8 mouse cellular contexts compared by ENCODE assay signal in genomic region chr4:44557815-44558563, GRCm38 (mm10).
DNase-seq lines count a peak whose midpoint lies in the region; ATAC-seq and TF ChIP-seq lines count a peak whose summit lies in the region.

No protein-coding gene starts in this region.

- 2% methylated on average over 36 of the region's 36 CpGs for WGBS in heart, embryonic 10.5 days
- 12% methylated on average over 36 of the region's 36 CpGs for WGBS in bone marrow, adult 2 months
- WGBS in hindbrain, embryonic 13.5 days = 2% methylated on average over 32 of the region's 36 CpGs
- WGBS in midbrain, embryonic 10.5 days = 8% methylated on average over 36 of the region's 36 CpGs
- 3% methylated on average over 36 of the region's 36 CpGs for WGBS in stomach, embryonic 15.5 days

- DNase-seq in heart, embryonic 10.5 days (ENCODE audit: low spot score) = peak; percentile 86
- DNase-seq in heart, adult 11 months = no peak
- DNase-seq in left cerebral cortex, postnatal 10 days (ENCODE audit: extremely low spot score in 1 of 2, low spot score in 2 of 2) = peak; percentile 26 to 77
- peak; percentile 80 for DNase-seq in midbrain, embryonic 10.5 days (ENCODE audit: low spot score)

- peak overlapping the region; percentile 68 for H3K27ac ChIP-seq in heart, embryonic 10.5 days
- H3K27ac ChIP-seq in bone marrow, adult 2 months (ENCODE audit: control insufficient read depth, insufficient read depth, low read depth, low read length, poor library complexity) = no peak overlapping the region; the same call in 1 of the 2 replicates
- no peak overlapping the region for H3K27ac ChIP-seq in embryonic fibroblast, embryonic 13.5 days (ENCODE audit: insufficient read depth, low read length)
- H3K27ac ChIP-seq in hindbrain, embryonic 13.5 days = peak overlapping the region; percentile 93
- H3K27ac ChIP-seq in midbrain, embryonic 10.5 days (replicated peaks) = peak overlapping the region; percentile 81
- no peak overlapping the region for H3K27ac ChIP-seq in stomach, embryonic 15.5 days

- ATAC-seq in hindbrain, embryonic 13.5 days (ENCODE audit: low FRiP score) = peak; percentile 89
- ATAC-seq in stomach, embryonic 15.5 days (ENCODE audit: insufficient read depth, low FRiP score, low read depth) = no peak; the same call in 1 of the 2 replicates

- H3K4me2 ChIP-seq in hindbrain, embryonic 13.5 days = peak overlapping the region; percentile 71
- H3K4me2 ChIP-seq in stomach, embryonic 15.5 days = peak overlapping the region; percentile 74

- no peaks in the 10 kb centered on the region for H3K9me3 ChIP-seq in heart, embryonic 10.5 days
- no peaks in the 10 kb centered on the region for H3K9me3 ChIP-seq in hindbrain, embryonic 13.5 days
- H3K9me3 ChIP-seq in midbrain, embryonic 10.5 days (replicated peaks) = 0 out of 2 replicates have a peak, but pooled peaks cover 4% of the 10 kb centered on the region
- no peaks in the 10 kb centered on the region for H3K9me3 ChIP-seq in stomach, embryonic 15.5 days

- peak overlapping the region; percentile 68 for H3K4me3 ChIP-seq in heart, embryonic 10.5 days
- H3K4me3 ChIP-seq in bone marrow, adult 2 months (replicated peaks; ENCODE audit: control insufficient read depth, low read depth, low read length) = no peak overlapping the region
- peak overlapping the region; percentile 6; the same call in 1 of the 2 replicates for H3K4me3 ChIP-seq in embryonic fibroblast, embryonic 13.5 days (ENCODE audit: insufficient read depth, low read length)
- H3K4me3 ChIP-seq in hindbrain, embryonic 13.5 days = peak overlapping the region; percentile 34
- peak overlapping the region; percentile 56 for H3K4me3 ChIP-seq in midbrain, embryonic 10.5 days
- peak overlapping the region; percentile 34 for H3K4me3 ChIP-seq in stomach, embryonic 15.5 days (replicated peaks)

- TF ChIP-seq POLR2A in bone marrow, adult 2 months (IDR thresholded peaks at IDR 0.05; ENCODE audit: borderline replicate concordance, control insufficient read depth, low read depth, low read length) = no peak
- no peak for TF ChIP-seq POLR2A in embryonic fibroblast, embryonic 13.5 days (IDR thresholded peaks at IDR 0.05; ENCODE audit: low read depth, low read length)

- H3K36me3 ChIP-seq in heart, embryonic 10.5 days = no peaks in the 10 kb centered on the region
- H3K36me3 ChIP-seq in hindbrain, embryonic 13.5 days = no peaks in the 10 kb centered on the region
- H3K36me3 ChIP-seq in midbrain, embryonic 10.5 days = peaks cover 22% of the 10 kb centered on the region
- no peaks in the 10 kb centered on the region for H3K36me3 ChIP-seq in stomach, embryonic 15.5 days

- intact Hi-C loops in left cerebral cortex, postnatal 10 days (cut with DNase I) = no loop called here

- peaks cover 41% of the 10 kb centered on the region for H3K27me3 ChIP-seq in heart, embryonic 10.5 days (ENCODE audit: insufficient read depth, poor library complexity, severe bottlenecking)
- peaks cover 29% of the 10 kb centered on the region for H3K27me3 ChIP-seq in hindbrain, embryonic 13.5 days
- peaks cover 41% of the 10 kb centered on the region for H3K27me3 ChIP-seq in midbrain, embryonic 10.5 days (ENCODE audit: low read depth, poor library complexity, severe bottlenecking)
- no peaks in the 10 kb centered on the region; the same call in 1 of the 2 replicates for H3K27me3 ChIP-seq in stomach, embryonic 15.5 days (replicated peaks)

- H3K4me1 ChIP-seq in heart, embryonic 10.5 days = peaks cover 14% of the 10 kb centered on the region
- H3K4me1 ChIP-seq in bone marrow, adult 2 months (ENCODE audit: control insufficient read depth, insufficient read depth, low read length) = no peaks in the 10 kb centered on the region
- no peaks in the 10 kb centered on the region for H3K4me1 ChIP-seq in embryonic fibroblast, embryonic 13.5 days (ENCODE audit: control insufficient read depth, insufficient read depth, low read length)
- H3K4me1 ChIP-seq in hindbrain, embryonic 13.5 days (replicated peaks) = peaks cover 48% of the 10 kb centered on the region
- H3K4me1 ChIP-seq in midbrain, embryonic 10.5 days = peaks cover 37% of the 10 kb centered on the region
- H3K4me1 ChIP-seq in stomach, embryonic 15.5 days = peaks cover 5% of the 10 kb centered on the region; the same call in 1 of the 2 replicates

- TF ChIP-seq CTCF in bone marrow, adult 2 months (IDR thresholded peaks at IDR 0.05; ENCODE audit: control insufficient read depth, insufficient read depth, low read length) = peak; percentile 24; the same call in 1 of the 2 replicates
- TF ChIP-seq CTCF in embryonic fibroblast, embryonic 13.5 days (IDR thresholded peaks at IDR 0.05; ENCODE audit: borderline replicate concordance, insufficient read depth, low read length) = 0 out of 2 replicates have a peak, but pooled peaks have one; percentile 36

- H3K9ac ChIP-seq in hindbrain, embryonic 13.5 days = peak overlapping the region; percentile 78
- no peak overlapping the region; the same call in 1 of the 2 replicates for H3K9ac ChIP-seq in stomach, embryonic 15.5 days

Comparison
In these comparisons a context has a peak if more than half of its experiments do, and no peak if none do; other contexts are left out.
1. H3K27ac ChIP-seq: peak in heart, embryonic 10.5 days (single experiment), hindbrain, embryonic 13.5 days (single experiment) and midbrain, embryonic 10.5 days (single experiment); none in bone marrow, adult 2 months (single experiment), embryonic fibroblast, embryonic 13.5 days (single experiment) and stomach, embryonic 15.5 days (single experiment).